Mouse (Mus musculus) layer of hippocampus, adult 9-11 months (tissue): ENCODE results near the gene Cux1.

ENCODE experiments used
- DNase-seq: peaks from one replicate; pipeline ENCODE4 v3.0.0; 2022

Gene Cux1

GRCm38 (mm10) chr5:136567176-136568025 lies at the start of gene Cux1:
Gene Cux1, minus strand, starts transcription at chr5:136567490.
- peak; percentile 83 for DNase-seq

- no peak for DNase-seq
Observed at GRCm38 (mm10) chr5:136612391-136612790, 45.1 kb upstream of the Cux1 start.

GRCm38 (mm10) chr5:136608814-136609434 lies 41.6 kb upstream of the Cux1 start:
- no peak for DNase-seq

- no peak for DNase-seq
Observed at GRCm38 (mm10) chr5:136605144-136605543, 37.9 kb upstream of the Cux1 start.

- DNase-seq: peak; percentile 75
Observed at GRCm38 (mm10) chr5:136603176-136603964, 36.1 kb upstream of the Cux1 start.

GRCm38 (mm10) chr5:136600511-136600910 lies 33.2 kb upstream of the Cux1 start:
- no peak for DNase-seq

GRCm38 (mm10) chr5:136594896-136595540 lies 27.7 kb upstream of the Cux1 start:
- DNase-seq: no peak

GRCm38 (mm10) chr5:136591816-136592499 lies 24.7 kb upstream of the Cux1 start:
- DNase-seq: no peak

- no peak for DNase-seq
Observed at GRCm38 (mm10) chr5:136589002-136589401, 21.7 kb upstream of the Cux1 start.

- DNase-seq: no peak
Observed at GRCm38 (mm10) chr5:136588471-136588870, 21.2 kb upstream of the Cux1 start.

- no peak for DNase-seq
Observed at GRCm38 (mm10) chr5:136584676-136585285, 17.5 kb upstream of the Cux1 start.

GRCm38 (mm10) chr5:136583666-136584464 lies 16.6 kb upstream of the Cux1 start:
- no peak for DNase-seq

GRCm38 (mm10) chr5:136583256-136583655 lies 16.0 kb upstream of the Cux1 start:
- DNase-seq: no peak

- DNase-seq: no peak
Observed at GRCm38 (mm10) chr5:136582201-136582600, 14.9 kb upstream of the Cux1 start.

GRCm38 (mm10) chr5:136581625-136582024 lies 14.3 kb upstream of the Cux1 start:
- DNase-seq: no peak

GRCm38 (mm10) chr5:136581166-136581565 lies 13.9 kb upstream of the Cux1 start:
- no peak for DNase-seq

GRCm38 (mm10) chr5:136578201-136578600 lies 10.9 kb upstream of the Cux1 start:
- no peak for DNase-seq

- no peak for DNase-seq
Observed at GRCm38 (mm10) chr5:136570171-136570570, 2.9 kb upstream of the Cux1 start.

- DNase-seq: peak; percentile 37
Observed at GRCm38 (mm10) chr5:136568776-136569175, 1.5 kb upstream of the Cux1 start.

- DNase-seq: no peak
Observed at GRCm38 (mm10) chr5:136568026-136568765, 906 bp upstream of the Cux1 start.
